Mouse (Mus musculus): ENCODE measurements at regions not wholly inside any gene's neighbourhood (a gene's known extent, or its start where the extent isn't known, plus 50 kb on each side); places are given as distances from the start of the nearest gene placed in this dataset.

GRCm38 (mm10) chr4:124193059-124193721 is 275.4 kb upstream of the 4930535I16Rik start:
- no peak for ATAC-seq (ENCODE audit: insufficient number of reproducible peaks, low FRiP score, low TSS enrichment)

- ATAC-seq (ENCODE audit: insufficient number of reproducible peaks, low FRiP score, low TSS enrichment), result no peak
Observed at GRCm38 (mm10) chr4:124190775-124191174, 273.0 kb upstream of the 4930535I16Rik start.

- no peak for ATAC-seq (ENCODE audit: insufficient number of reproducible peaks, low FRiP score, low TSS enrichment)
Observed at GRCm38 (mm10) chr4:124189993-124190385, 272.2 kb upstream of the 4930535I16Rik start.

GRCm38 (mm10) chr4:124189352-124189992 is 271.6 kb upstream of the 4930535I16Rik start:
- ATAC-seq (ENCODE audit: insufficient number of reproducible peaks, low FRiP score, low TSS enrichment), result no peak

GRCm38 (mm10) chr4:124187108-124187507 is 269.3 kb upstream of the 4930535I16Rik start:
- no peak for ATAC-seq (ENCODE audit: insufficient number of reproducible peaks, low FRiP score, low TSS enrichment)

GRCm38 (mm10) chr4:124181335-124181734 is 263.5 kb upstream of the 4930535I16Rik start:
- no peak for ATAC-seq (ENCODE audit: insufficient number of reproducible peaks, low FRiP score, low TSS enrichment)

- ATAC-seq (ENCODE audit: insufficient number of reproducible peaks, low FRiP score, low TSS enrichment), result no peak
Observed at GRCm38 (mm10) chr4:124178401-124179018, 260.7 kb upstream of the 4930535I16Rik start.

- ATAC-seq (ENCODE audit: insufficient number of reproducible peaks, low FRiP score, low TSS enrichment), result no peak
Observed at GRCm38 (mm10) chr4:124175531-124175930, 257.7 kb upstream of the 4930535I16Rik start.

- no peak for ATAC-seq (ENCODE audit: insufficient number of reproducible peaks, low FRiP score, low TSS enrichment)
Observed at GRCm38 (mm10) chr4:124154627-124155026, 236.8 kb upstream of the 4930535I16Rik start.

GRCm38 (mm10) chr4:124149771-124150451 is 232.1 kb upstream of the 4930535I16Rik start:
- ATAC-seq (ENCODE audit: insufficient number of reproducible peaks, low FRiP score, low TSS enrichment), result no peak

- no peak for ATAC-seq (ENCODE audit: insufficient number of reproducible peaks, low FRiP score, low TSS enrichment)
Observed at GRCm38 (mm10) chr4:124149037-124149436, 231.2 kb upstream of the 4930535I16Rik start.

GRCm38 (mm10) chr4:124147276-124147675 is 229.5 kb upstream of the 4930535I16Rik start:
- no peak for ATAC-seq (ENCODE audit: insufficient number of reproducible peaks, low FRiP score, low TSS enrichment)

- ATAC-seq (ENCODE audit: insufficient number of reproducible peaks, low FRiP score, low TSS enrichment), result no peak
Observed at GRCm38 (mm10) chr4:124146135-124146534, 228.3 kb upstream of the 4930535I16Rik start.

- no peak for ATAC-seq (ENCODE audit: insufficient number of reproducible peaks, low FRiP score, low TSS enrichment)
Observed at GRCm38 (mm10) chr4:124143630-124144029, 225.8 kb upstream of the 4930535I16Rik start.

GRCm38 (mm10) chr4:124143226-124143625 is 225.4 kb upstream of the 4930535I16Rik start:
- no peak for ATAC-seq (ENCODE audit: insufficient number of reproducible peaks, low FRiP score, low TSS enrichment)

GRCm38 (mm10) chr4:124142083-124142482 is 224.3 kb upstream of the 4930535I16Rik start:
- peak; percentile 57; the same call in 1 of the 2 replicates for ATAC-seq (ENCODE audit: insufficient number of reproducible peaks, low FRiP score, low TSS enrichment)

GRCm38 (mm10) chr4:124135165-124135470 is 217.3 kb upstream of the 4930535I16Rik start:
- no peak for ATAC-seq (ENCODE audit: insufficient number of reproducible peaks, low FRiP score, low TSS enrichment)

GRCm38 (mm10) chr4:124134341-124135164 is 216.7 kb upstream of the 4930535I16Rik start:
- ATAC-seq (ENCODE audit: insufficient number of reproducible peaks, low FRiP score, low TSS enrichment), result no peak

GRCm38 (mm10) chr4:124130946-124131345 is 213.1 kb upstream of the 4930535I16Rik start:
- no peak for ATAC-seq (ENCODE audit: insufficient number of reproducible peaks, low FRiP score, low TSS enrichment)

- ATAC-seq (ENCODE audit: insufficient number of reproducible peaks, low FRiP score, low TSS enrichment), result no peak
Observed at GRCm38 (mm10) chr4:124126258-124126657, 208.4 kb upstream of the 4930535I16Rik start.

Measured in cerebellum, adult (tissue).